Mouse (Mus musculus) embryonic facial prominence, embryonic 14.5 days (tissue): ENCODE measurements around the gene Kif1c. TPM values are rescaled to one million over a fixed set of nuclear protein-coding genes. Genes with fewer than 3 reads are reported as not detected.
"Not testable (repeated sequence)": the region's sequence is repeated elsewhere in the genome, so short reads cannot be mapped to it uniquely, and the experiment has no call there.

Source experiments
- ATAC-seq: fragments of 200-750 bp; cut with Nextera tagmentation; 2 replicates; pipeline ENCODE4 v1.8.0; 2017; ENCODE audit warnings: low read depth, moderate number of reproducible peaks, moderate TSS enrichment
- DNase-seq: peaks from one replicate; pipeline ENCODE4 v3.0.0-alpha.2; 2015; ENCODE audit warnings: low spot score
- H3K27ac ChIP-seq: fragments of 300-500 bp; sonication (generic); replicated peaks from 2 replicates; pipeline ENCODE4 v1.5.1; 2014; ENCODE audit warnings: low read depth, mild to moderate bottlenecking, low read length, moderate library complexity
- H3K27me3 ChIP-seq: fragments of 300-500 bp; sonication (generic); replicated peaks from 2 replicates; pipeline ENCODE4 v1.6.1; 2014; ENCODE audit warnings: low read length; ENCODE audit not compliant: control insufficient read depth, insufficient read depth
- H3K36me3 ChIP-seq: fragments of 300-500 bp; sonication (generic); 2 replicates; pipeline ENCODE4 v1.6.1; 2014; ENCODE audit warnings: low read length, mixed read lengths; ENCODE audit not compliant: control insufficient read depth, insufficient read depth
- H3K4me1 ChIP-seq: fragments of 300-500 bp; sonication (generic); 2 replicates; pipeline ENCODE4 v1.6.1; 2014; ENCODE audit warnings: antibody characterized with exemption, low read length; ENCODE audit not compliant: control insufficient read depth, insufficient read depth
- H3K4me2 ChIP-seq: fragments of 300-500 bp; sonication (generic); 2 replicates; pipeline ENCODE4 v1.6.1; 2014; ENCODE audit warnings: low read depth, mild to moderate bottlenecking, low read length, moderate library complexity, mixed read lengths
- H3K4me3 ChIP-seq: fragments of 300-500 bp; sonication (generic); 2 replicates; pipeline ENCODE4 v1.5.1; 2014; ENCODE audit warnings: low read depth, mild to moderate bottlenecking, low read length
- H3K9ac ChIP-seq: fragments of 300-500 bp; sonication (generic); 2 replicates; pipeline ENCODE4 v1.6.1; 2014; ENCODE audit warnings: low read depth, mild to moderate bottlenecking, low read length, moderate library complexity, mixed read lengths
- H3K9me3 ChIP-seq: fragments of 300-500 bp; sonication (generic); 2 replicates; pipeline ENCODE4 v1.6.1; 2016; ENCODE audit warnings: low read length; ENCODE audit not compliant: control insufficient read depth
- WGBS: fragments of 180-500 bp; shearing (Covaris S2); extraction: QIAGEN DNeasy Blood & Tissue Kit; methylation state at CpG from one replicate; pipeline ENCODE4 v1.1.7; 2014; 5-methylcytosine and 5-hydroxymethylcytosine counted together
- polyA plus RNA-seq: library from polyadenylated mRNA; unstranded; fragments of >200 nt; fragmentation: Nextera tagmentation; extraction: Ambion mirVana; gene quantifications from 2 replicates; pipeline ENCODE4 v1.2.1, GENCODE M21; 2014

The Kif1c gene
- polyA plus RNA-seq, 1 experiment from 2014 or later: 14.8 TPM

DNA sequence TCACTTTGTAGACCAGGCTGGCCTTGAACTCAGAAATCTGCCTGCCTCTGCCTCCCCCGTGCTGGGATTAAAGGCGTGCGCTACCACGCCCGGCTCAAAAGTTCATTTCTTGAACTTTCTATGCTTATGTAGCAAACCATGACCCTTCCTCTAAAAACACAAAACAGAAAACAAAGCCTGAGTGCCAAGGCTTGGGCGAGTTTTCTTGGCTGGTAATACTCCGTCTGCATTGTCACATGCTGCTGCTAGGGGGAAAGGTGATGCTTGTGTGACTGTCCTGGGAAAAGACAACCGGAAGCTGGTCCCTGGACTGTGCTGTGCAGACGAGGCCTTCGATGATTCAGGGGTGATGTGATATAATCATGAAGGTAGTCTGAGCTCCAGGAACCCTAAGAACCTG, 52.8 kb downstream of the Kif1c start:
- 88% methylated on average over 10 of the region's 10 CpGs for WGBS
- ATAC-seq (no peak), DNase-seq (no peak)
- Histone ChIP-seq H3K9me3 (peaks cover 5% of the 10 kb centered on the region; the same call in 1 of the 2 replicates), H3K27ac (no peak overlapping the region), H3K4me2 (no peak overlapping the region), H3K4me3 (no peak overlapping the region), H3K27me3 (no peaks in the 10 kb centered on the region), H3K4me1 (no peaks in the 10 kb centered on the region), H3K36me3 (no peaks in the 10 kb centered on the region), H3K9ac (no peak overlapping the region)

DNA sequence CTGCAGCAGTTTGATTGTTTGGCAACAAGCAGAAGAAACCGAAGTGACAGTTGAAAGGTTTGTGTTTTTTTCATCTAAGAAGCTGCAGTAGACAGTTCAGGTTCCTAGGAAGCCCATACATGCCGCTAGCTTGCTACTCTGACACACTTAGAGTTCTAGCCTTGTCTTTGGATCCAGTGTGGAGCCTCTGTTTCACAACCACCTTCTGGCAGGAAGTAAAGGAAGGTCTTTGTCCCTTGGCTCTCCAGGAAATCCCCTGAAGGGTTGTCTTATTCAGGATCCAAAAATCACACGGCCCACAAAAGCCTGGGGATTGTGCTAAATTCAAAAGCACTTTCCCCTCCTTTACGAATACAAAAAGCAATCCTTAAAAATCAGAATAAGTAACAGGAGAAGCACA, 54.1 kb downstream of the Kif1c start:
- Histone ChIP-seq H3K4me1 (no peaks in the 10 kb centered on the region), H3K9ac (no peak overlapping the region), H3K36me3 (no peaks in the 10 kb centered on the region), H3K27ac (no peak overlapping the region), H3K4me2 (no peak overlapping the region), H3K4me3 (no peak overlapping the region), H3K9me3 (no peaks in the 10 kb centered on the region), H3K27me3 (no peaks in the 10 kb centered on the region)
- ATAC-seq: no peak
- no peak for DNase-seq
- WGBS: 50% methylated on average over 4 of the region's 4 CpGs

DNA sequence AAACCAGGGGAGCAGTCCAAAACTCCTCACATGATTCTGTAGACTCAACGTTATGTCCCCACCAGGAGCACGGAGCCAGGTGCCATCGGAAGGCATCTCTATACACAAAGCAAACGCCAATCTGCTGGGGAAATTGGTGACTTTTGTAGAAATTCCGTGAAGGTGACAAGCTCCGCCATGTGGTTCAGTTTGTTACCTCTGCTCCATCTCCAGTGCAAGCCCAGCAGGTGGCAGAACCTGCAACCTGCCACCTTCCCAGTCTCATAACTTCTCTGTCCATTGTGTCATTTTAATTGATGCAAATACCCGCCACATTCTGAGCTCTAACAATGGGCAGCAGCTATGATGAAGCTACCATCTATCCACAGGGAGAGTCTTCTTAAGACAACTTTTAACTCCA, 54.6 kb downstream of the Kif1c start:
- Histone ChIP-seq H3K4me3 (no peak overlapping the region), H3K9me3 (no peaks in the 10 kb centered on the region), H3K27me3 (no peaks in the 10 kb centered on the region), H3K36me3 (no peaks in the 10 kb centered on the region), H3K9ac (no peak overlapping the region), H3K4me2 (no peak overlapping the region), H3K27ac (no peak overlapping the region), H3K4me1 (no peaks in the 10 kb centered on the region)
- WGBS: 51% methylated on average over 7 of the region's 7 CpGs
- no peak for ATAC-seq
- DNase-seq: no peak

DNA sequence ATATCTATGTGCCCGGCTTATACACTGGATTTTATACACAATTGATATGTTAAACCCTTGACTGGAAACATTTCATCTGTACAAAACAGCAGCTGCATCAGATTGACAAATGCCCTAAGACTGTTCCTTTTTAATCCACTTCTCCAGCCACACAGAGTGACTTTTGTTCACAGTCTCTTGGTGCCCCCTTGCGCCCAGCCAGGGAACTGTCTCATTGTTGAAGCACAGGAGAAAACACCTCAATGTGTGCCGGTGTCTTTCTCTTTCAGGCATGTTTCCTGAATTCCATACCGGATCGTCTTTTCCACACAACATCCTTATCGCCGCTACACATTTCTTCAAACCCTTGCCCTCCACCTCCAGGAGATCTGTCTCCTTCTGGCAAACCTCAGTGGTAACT, 55.3 kb downstream of the Kif1c start:
- ATAC-seq (peak; percentile 72), DNase-seq (peak; percentile 75)
- H3K4me1 ChIP-seq: no peaks in the 10 kb centered on the region
- whole genome bisulfite sequencing: 9% methylated on average over 7 of the region's 7 CpGs
- no peak overlapping the region for H3K4me3 ChIP-seq
- no peak overlapping the region for H3K4me2 ChIP-seq
- no peaks in the 10 kb centered on the region for H3K36me3 ChIP-seq
- 0 out of 2 replicates have a peak overlapping the region, but pooled peaks have one; percentile 11 for H3K9ac ChIP-seq
- H3K27ac ChIP-seq: no peak overlapping the region
- H3K27me3 ChIP-seq: no peaks in the 10 kb centered on the region
- H3K9me3 ChIP-seq: no peaks in the 10 kb centered on the region

DNA sequence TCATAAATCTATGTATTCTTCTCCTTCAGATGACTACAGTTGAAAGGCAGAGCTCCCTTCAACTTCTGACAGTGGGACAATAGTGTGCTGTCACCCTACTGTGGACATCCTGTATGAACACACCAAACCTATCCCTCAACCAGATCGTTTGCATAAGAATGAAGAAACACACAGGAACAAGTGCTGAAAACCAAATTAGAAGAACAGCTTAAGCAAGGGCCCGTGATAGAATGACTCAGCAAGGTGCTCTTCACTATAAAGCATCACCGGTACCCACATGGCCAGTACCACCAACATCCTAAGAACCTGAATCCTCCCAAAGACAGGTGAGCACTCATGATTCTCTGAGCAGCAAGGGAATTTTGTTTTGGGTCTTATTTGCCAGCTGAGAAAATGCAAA, 60.1 kb downstream of the Kif1c start:
- WGBS: 67% methylated on average over 3 of the region's 3 CpGs
- not testable (repeated sequence) for H3K9me3 ChIP-seq, H3K9ac ChIP-seq, H3K4me1 ChIP-seq, H3K4me2 ChIP-seq, DNase-seq, H3K36me3 ChIP-seq, ATAC-seq, H3K27ac ChIP-seq, H3K4me3 ChIP-seq, H3K27me3 ChIP-seq

DNA sequence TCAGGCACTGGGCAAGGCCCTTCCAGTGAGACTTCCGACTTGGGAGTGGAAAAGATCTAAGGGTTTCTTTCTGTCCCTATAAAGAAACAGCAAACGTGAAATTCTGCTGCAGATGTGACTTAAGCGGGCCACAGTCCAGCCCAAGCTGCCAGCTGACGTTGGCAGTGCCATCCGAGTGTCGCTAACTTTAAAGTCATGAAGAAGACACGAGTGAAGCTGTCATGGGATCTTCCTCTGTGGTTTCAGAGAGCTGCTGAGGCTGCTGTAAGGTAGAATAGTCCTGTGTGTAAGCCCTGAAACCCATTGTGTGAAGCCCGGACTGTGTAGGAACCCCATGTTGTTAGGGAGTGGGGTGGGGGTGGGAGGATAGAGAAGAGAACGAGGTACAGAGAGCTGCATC, 62.3 kb downstream of the Kif1c start:
- no peak overlapping the region for H3K4me2 ChIP-seq
- H3K27ac ChIP-seq: no peak overlapping the region
- no peaks in the 10 kb centered on the region for H3K9me3 ChIP-seq
- DNase-seq (no peak), ATAC-seq (no peak)
- no peaks in the 10 kb centered on the region for H3K4me1 ChIP-seq
- 84% methylated on average over 9 of the region's 9 CpGs for WGBS
- H3K36me3 ChIP-seq: 0 out of 2 replicates have a peak, but pooled peaks cover 3% of the 10 kb centered on the region
- H3K27me3 ChIP-seq: no peaks in the 10 kb centered on the region
- H3K9ac ChIP-seq: no peak overlapping the region
- H3K4me3 ChIP-seq: no peak overlapping the region

DNA sequence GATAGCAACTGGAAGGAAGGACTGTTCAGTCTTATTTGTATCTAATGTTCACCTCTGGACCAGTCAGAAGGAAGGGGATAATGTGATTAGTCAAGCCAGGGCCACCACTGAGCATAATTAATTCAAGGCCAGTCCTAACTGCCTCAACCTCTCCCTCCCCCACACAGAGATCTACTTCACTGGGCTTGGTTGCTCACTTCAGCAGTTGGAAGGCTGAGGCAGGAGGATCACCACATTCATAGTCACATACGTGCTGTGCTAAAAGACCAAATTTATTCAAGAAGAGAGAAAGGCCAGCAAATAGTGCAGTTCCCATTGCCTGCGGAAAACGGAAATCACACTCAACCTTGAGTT, 63.2 kb downstream of the Kif1c start:
- 0 out of 2 replicates have a peak, but pooled peaks cover 7% of the 10 kb centered on the region for H3K36me3 ChIP-seq
- peak overlapping the region; percentile 79 for H3K4me2 ChIP-seq
- ATAC-seq (no peak), DNase-seq (no peak)
- H3K9me3 ChIP-seq: no peaks in the 10 kb centered on the region
- H3K27me3 ChIP-seq: no peaks in the 10 kb centered on the region
- H3K4me1 ChIP-seq: no peaks in the 10 kb centered on the region
- 29% methylated on average over 3 of the region's 3 CpGs for WGBS
- H3K27ac ChIP-seq: peak overlapping the region; percentile 75
- H3K4me3 ChIP-seq: peak overlapping the region; percentile 74
- peak overlapping the region; percentile 87 for H3K9ac ChIP-seq

DNA sequence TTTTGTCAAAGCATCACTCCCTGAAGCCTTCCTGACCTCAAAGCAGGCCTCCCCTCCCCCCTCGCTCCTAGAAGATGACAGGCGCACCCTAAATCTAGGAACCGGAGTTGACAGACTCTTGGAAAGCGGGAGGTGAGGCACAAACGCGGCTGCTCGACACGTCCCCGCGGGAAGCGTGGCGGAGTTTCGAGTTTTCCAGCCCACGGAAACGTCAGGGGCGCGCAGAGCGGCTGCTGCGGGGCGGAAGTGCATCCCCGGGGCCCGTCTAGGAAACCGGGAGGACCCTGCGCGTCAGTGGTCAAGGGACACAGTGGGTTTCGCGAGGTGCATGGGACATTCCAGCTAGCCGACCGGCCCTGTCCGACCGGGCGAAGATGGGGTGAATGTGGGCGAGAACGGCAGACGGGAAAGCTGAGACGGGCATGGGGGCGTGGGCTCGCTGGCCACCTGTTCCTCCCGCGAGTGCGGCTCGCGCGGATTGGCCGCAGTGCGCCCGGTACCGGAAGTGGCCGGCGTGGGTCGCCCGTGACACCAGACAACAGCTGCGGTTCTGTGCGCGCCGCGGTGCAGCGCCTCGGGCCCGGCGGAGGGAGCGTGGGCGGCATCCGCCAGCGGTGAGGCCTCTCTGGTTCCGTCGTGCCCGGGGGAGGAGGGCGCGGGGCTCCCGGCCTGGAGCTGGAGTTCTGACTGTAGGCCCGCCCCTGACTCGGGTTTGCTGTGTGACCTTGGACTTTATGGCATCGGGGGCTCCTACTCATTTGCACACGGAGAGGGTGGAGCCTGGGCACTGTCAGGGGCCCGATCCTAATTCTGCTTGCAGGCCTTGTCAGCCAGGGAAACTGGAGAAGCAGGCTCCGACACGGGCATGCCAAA, 63.8 kb downstream of the Kif1c start, which contains the start of gene Zfp3:
TSS of gene Zfp3 (plus strand) at position 274 of the 873 bp plus-strand sequence.
- Histone ChIP-seq H3K9me3 (no peaks in the 10 kb centered on the region), H3K36me3 (0 out of 2 replicates have a peak, but pooled peaks cover 7% of the 10 kb centered on the region), H3K4me1 (no peaks in the 10 kb centered on the region), H3K4me3 (peak within 1 kb of the TSS; percentile 74), H3K27ac (peak within 1 kb of the TSS; percentile 75), H3K4me2 (peak within 1 kb of the TSS; percentile 79), H3K27me3 (no peaks in the 10 kb centered on the region), H3K9ac (peak within 1 kb of the TSS; percentile 87)
- WGBS: under 1% methylated on average over 45 of the region's 78 CpGs
- DNase-seq (peak; percentile 84), ATAC-seq (peak; percentile 88)
